Mouse (Mus musculus) neural tube, embryonic 11.5 days (tissue): ENCODE data around the gene Adcy5. TPM values are rescaled to one million over a fixed set of nuclear protein-coding genes. Genes with fewer than 3 reads are reported as not detected.

Source experiments
- ATAC-seq: fragments of 200-750 bp; cut with Nextera tagmentation; 2 replicates; pipeline ENCODE4 v1.8.0; 2017; ENCODE audit warnings: moderate number of reproducible peaks, mild to moderate bottlenecking, moderate TSS enrichment, moderate library complexity; ENCODE audit not compliant: insufficient read depth, low FRiP score, low TSS enrichment
- DNase-seq: peaks from one replicate; pipeline ENCODE4 v3.0.0-alpha.2; 2015; ENCODE audit warnings: low spot score
- H3K27ac ChIP-seq: fragments of 300-500 bp; sonication (generic); 2 replicates; pipeline ENCODE4 v1.5.1; 2014; ENCODE audit warnings: low read depth, mild to moderate bottlenecking, low read length
- H3K27me3 ChIP-seq: fragments of 300-500 bp; sonication (generic); 2 replicates; pipeline ENCODE4 v1.6.1; 2014; ENCODE audit warnings: mild to moderate bottlenecking, low read length, mixed read lengths; ENCODE audit not compliant: control insufficient read depth, insufficient read depth
- H3K36me3 ChIP-seq: fragments of 300-500 bp; sonication (generic); 2 replicates; pipeline ENCODE4 v1.6.1; 2014; ENCODE audit warnings: mild to moderate bottlenecking, low read length, moderate library complexity, mixed read lengths; ENCODE audit not compliant: control insufficient read depth, insufficient read depth
- H3K4me1 ChIP-seq: fragments of 300-500 bp; sonication (generic); 2 replicates; pipeline ENCODE4 v1.6.1; 2014; ENCODE audit warnings: low read length, mixed read lengths; ENCODE audit not compliant: control insufficient read depth, insufficient read depth
- H3K4me2 ChIP-seq: fragments of 300-500 bp; sonication (generic); 2 replicates; pipeline ENCODE4 v1.6.1; 2014; ENCODE audit warnings: low read depth, mild to moderate bottlenecking, moderate library complexity
- H3K4me3 ChIP-seq: fragments of 300-500 bp; sonication (generic); 2 replicates; pipeline ENCODE4 v1.5.1; 2014; ENCODE audit warnings: low read depth, low read length
- H3K9ac ChIP-seq: fragments of 300-500 bp; sonication (generic); 2 replicates; pipeline ENCODE4 v1.6.1; 2014; ENCODE audit warnings: mild to moderate bottlenecking, low read length
- H3K9me3 ChIP-seq: fragments of 300-500 bp; sonication (generic); 2 replicates; pipeline ENCODE4 v1.6.1; 2016; ENCODE audit warnings: low read length; ENCODE audit not compliant: control insufficient read depth
- WGBS: fragments of 180-500 bp; shearing (Covaris S2); extraction: QIAGEN DNeasy Blood & Tissue Kit; methylation state at CpG from one replicate; pipeline ENCODE4 v1.1.7; 2014; 5-methylcytosine and 5-hydroxymethylcytosine counted together
- polyA plus RNA-seq: library from polyadenylated mRNA; unstranded; fragments of >200 nt; fragmentation: Nextera tagmentation; extraction: Ambion mirVana; gene quantifications from 2 replicates; pipeline ENCODE4 v1.2.1, GENCODE M21; 2014

Adcy5 gene
- polyA plus RNA-seq, 1 experiment from 2014 or later: 2.3 TPM

- Histone ChIP-seq H3K4me2 (no peak overlapping the region), H3K9me3 (no peaks in the 10 kb centered on the region), H3K36me3 (no peaks in the 10 kb centered on the region), H3K27me3 (no peaks in the 10 kb centered on the region), H3K4me3 (no peak overlapping the region), H3K4me1 (no peaks in the 10 kb centered on the region), H3K27ac (no peak overlapping the region), H3K9ac (no peak overlapping the region)
- ATAC-seq (no peak), DNase-seq (no peak)
- WGBS: 93% methylated on average over 6 of the region's 6 CpGs
Measured at GRCm38 (mm10) chr16:35249763-35250162, 95.1 kb downstream of the Adcy5 start.

GRCm38 (mm10) chr16:35251690-35252089, 97.0 kb downstream of the Adcy5 start:
- H3K9ac ChIP-seq: no peak overlapping the region
- WGBS: 91% methylated on average over 6 of the region's 6 CpGs
- H3K27ac ChIP-seq: no peak overlapping the region
- H3K27me3 ChIP-seq: no peaks in the 10 kb centered on the region
- H3K36me3 ChIP-seq: no peaks in the 10 kb centered on the region
- H3K9me3 ChIP-seq: no peaks in the 10 kb centered on the region
- DNase-seq (no peak), ATAC-seq (no peak)
- no peaks in the 10 kb centered on the region for H3K4me1 ChIP-seq
- H3K4me3 ChIP-seq: no peak overlapping the region
- H3K4me2 ChIP-seq: no peak overlapping the region

- Histone ChIP-seq H3K27ac (no peak overlapping the region), H3K9me3 (no peaks in the 10 kb centered on the region), H3K4me1 (no peaks in the 10 kb centered on the region), H3K36me3 (no peaks in the 10 kb centered on the region), H3K9ac (no peak overlapping the region), H3K4me3 (no peak overlapping the region), H3K27me3 (no peaks in the 10 kb centered on the region), H3K4me2 (no peak overlapping the region)
- ATAC-seq: no peak
- no peak for DNase-seq
- 54% methylated on average over 6 of the region's 6 CpGs for WGBS
Measured at GRCm38 (mm10) chr16:35252967-35253366, 98.3 kb downstream of the Adcy5 start.

DNA sequence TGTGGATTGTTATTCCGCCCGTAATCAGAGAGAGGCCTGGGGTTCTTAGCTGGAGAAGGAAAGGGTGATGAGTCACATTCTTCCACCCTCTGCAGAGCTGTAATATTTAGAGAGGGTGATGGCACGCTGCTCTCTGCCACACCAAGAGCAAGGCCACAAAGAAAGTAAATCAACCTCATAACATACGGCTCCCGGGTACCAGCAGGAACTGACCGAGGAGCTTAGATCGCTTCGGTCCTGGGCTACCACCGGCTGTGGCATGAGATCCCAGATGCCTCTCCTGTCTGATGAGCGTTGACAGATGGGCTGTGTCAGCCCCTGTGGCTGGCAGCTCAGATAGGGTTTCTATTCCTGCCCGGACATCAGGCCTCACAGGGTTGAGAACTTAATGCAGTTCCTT, 101.3 kb downstream of the Adcy5 start:
- Histone ChIP-seq H3K4me2 (no peak overlapping the region), H3K4me1 (no peaks in the 10 kb centered on the region), H3K4me3 (no peak overlapping the region), H3K36me3 (no peaks in the 10 kb centered on the region), H3K9me3 (no peaks in the 10 kb centered on the region), H3K27ac (no peak overlapping the region), H3K27me3 (no peaks in the 10 kb centered on the region), H3K9ac (no peak overlapping the region)
- no peak for ATAC-seq
- 62% methylated on average over 11 of the region's 11 CpGs for WGBS
- no peak for DNase-seq

GRCm38 (mm10) chr16:35270353-35270934, 115.8 kb downstream of the Adcy5 start:
- Histone ChIP-seq H3K27ac (no peak overlapping the region), H3K4me1 (no peaks in the 10 kb centered on the region), H3K27me3 (no peaks in the 10 kb centered on the region), H3K36me3 (no peaks in the 10 kb centered on the region), H3K4me2 (no peak overlapping the region), H3K9ac (no peak overlapping the region), H3K4me3 (no peak overlapping the region), H3K9me3 (no peaks in the 10 kb centered on the region)
- ATAC-seq: peak; percentile 38; the same call in 1 of the 2 replicates
- DNase-seq: peak; percentile 83
- WGBS: 38% methylated on average over 10 of the region's 10 CpGs

- Histone ChIP-seq H3K4me2 (no peak overlapping the region), H3K27ac (no peak overlapping the region), H3K9me3 (no peaks in the 10 kb centered on the region), H3K27me3 (no peaks in the 10 kb centered on the region), H3K4me1 (no peaks in the 10 kb centered on the region), H3K9ac (no peak overlapping the region), H3K36me3 (no peaks in the 10 kb centered on the region), H3K4me3 (no peak overlapping the region)
- 73% methylated on average over 6 of the region's 6 CpGs for WGBS
- DNase-seq: no peak
- 0 out of 2 replicates have a peak, but pooled peaks have one; percentile 16 for ATAC-seq
Measured at GRCm38 (mm10) chr16:35270945-35271344, 116.3 kb downstream of the Adcy5 start.

DNA sequence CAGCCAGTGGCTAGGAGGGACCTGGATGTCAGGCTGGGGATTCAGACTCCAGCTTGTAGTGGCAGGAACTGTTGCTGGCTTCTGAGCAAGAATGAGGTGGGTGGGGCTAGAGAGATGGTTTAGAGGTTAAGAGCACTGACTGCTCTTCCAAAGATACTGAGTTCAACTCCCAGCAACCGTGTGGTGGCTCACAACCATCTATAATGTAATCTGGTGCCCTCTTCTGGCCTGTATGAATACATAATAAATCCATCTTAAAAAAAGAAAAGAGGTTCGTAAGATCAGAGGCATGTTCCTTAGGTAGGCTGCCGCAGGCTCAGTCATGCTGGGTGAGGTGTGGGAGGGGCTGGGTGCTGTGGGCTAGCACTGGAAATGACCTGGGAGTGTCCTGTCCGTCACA, 116.9 kb downstream of the Adcy5 start:
- no peaks in the 10 kb centered on the region for H3K9me3 ChIP-seq
- no peak overlapping the region for H3K4me3 ChIP-seq
- DNase-seq: no peak
- no peaks in the 10 kb centered on the region for H3K36me3 ChIP-seq
- no peaks in the 10 kb centered on the region for H3K4me1 ChIP-seq
- ATAC-seq: no peak
- 54% methylated on average over 4 of the region's 4 CpGs for WGBS
- H3K9ac ChIP-seq: no peak overlapping the region
- no peak overlapping the region for H3K4me2 ChIP-seq
- H3K27ac ChIP-seq: no peak overlapping the region
- H3K27me3 ChIP-seq: no peaks in the 10 kb centered on the region

GRCm38 (mm10) chr16:35272417-35272816, 117.7 kb downstream of the Adcy5 start:
- ATAC-seq (no peak), DNase-seq (no peak)
- no peaks in the 10 kb centered on the region for H3K4me1 ChIP-seq
- 62% methylated on average over 4 of the region's 4 CpGs for WGBS
- no peaks in the 10 kb centered on the region for H3K9me3 ChIP-seq
- no peak overlapping the region for H3K9ac ChIP-seq
- no peak overlapping the region for H3K27ac ChIP-seq
- H3K4me2 ChIP-seq: no peak overlapping the region
- no peaks in the 10 kb centered on the region for H3K36me3 ChIP-seq
- no peak overlapping the region for H3K4me3 ChIP-seq
- no peaks in the 10 kb centered on the region for H3K27me3 ChIP-seq

DNA sequence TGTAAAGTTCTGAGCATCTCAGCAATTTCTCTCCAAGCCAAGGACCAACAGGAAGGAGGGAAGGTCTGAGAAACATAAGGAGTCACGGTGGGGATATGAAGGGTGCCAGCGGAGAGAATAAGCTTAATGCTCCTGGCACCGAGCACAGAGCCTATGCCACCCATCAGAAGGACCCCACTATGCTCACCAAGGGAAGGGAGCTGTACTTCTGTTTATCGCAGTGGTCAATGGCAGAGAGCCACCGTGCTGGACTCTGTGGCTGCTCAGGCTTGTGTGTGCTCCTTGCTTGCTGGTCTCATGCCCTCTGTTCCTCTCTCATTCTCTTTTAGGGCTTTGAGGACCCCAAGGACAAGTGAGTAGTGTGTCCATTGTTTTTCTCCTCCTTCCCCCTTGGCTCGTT, 123.5 kb downstream of the Adcy5 start:
- no peak for DNase-seq
- no peak for ATAC-seq
- no peak overlapping the region for H3K4me2 ChIP-seq
- H3K9ac ChIP-seq: no peak overlapping the region
- WGBS: 76% methylated on average over 6 of the region's 6 CpGs
- no peaks in the 10 kb centered on the region for H3K27me3 ChIP-seq
- H3K4me3 ChIP-seq: no peak overlapping the region
- no peaks in the 10 kb centered on the region for H3K4me1 ChIP-seq
- no peaks in the 10 kb centered on the region for H3K36me3 ChIP-seq
- no peaks in the 10 kb centered on the region for H3K9me3 ChIP-seq
- no peak overlapping the region for H3K27ac ChIP-seq
